Mouse (Mus musculus): Measurements from ENCODE around the gene Fst.

GRCm38 (mm10) chr13:114466269-114466919 lies 7.6 kb upstream of the Fst start:
- TF ChIP-seq TAL1 (IDR thresholded peaks at IDR 0.05; ENCODE audit: low read length): no peak
- TF ChIP-seq GATA1 (IDR thresholded peaks at IDR 0.05; ENCODE audit: low read length): no peak
